Mouse (Mus musculus) G1E (cell line): ENCODE measurements around the gene Zfp518b.

Source experiments
- CTCF ChIP-seq: IDR thresholded peaks from 2 replicates; pipeline ENCODE4 v1.5.1; 2012; ENCODE audit warnings: low read depth, low read length, inconsistent platforms, mixed read lengths
- GATA1 ChIP-seq: IDR thresholded peaks from 2 replicates; pipeline ENCODE4 v1.6.1; 2012; ENCODE audit warnings: borderline replicate concordance, low read length, inconsistent platforms, mixed read lengths
- GATA2 ChIP-seq: IDR thresholded peaks from 2 replicates; pipeline ENCODE4 v1.6.1; 2012; ENCODE audit warnings: low read depth, low read length, inconsistent platforms, borderline replicate concordance
- POLR2AphosphoS5 ChIP-seq: IDR thresholded peaks from 2 replicates; pipeline ENCODE4 v1.6.1; 2012; ENCODE audit warnings: low read depth, low read length, inconsistent platforms; ENCODE audit not compliant: insufficient replicate concordance

GRCm38 (mm10) chr5:38651455-38651854, 33.2 kb downstream of the Zfp518b start:
- TF ChIP-seq CTCF = no peak
- no peak for TF ChIP-seq GATA1
- TF ChIP-seq POLR2AphosphoS5 = no peak
- no peak for TF ChIP-seq GATA2
